35 mouse cellular contexts compared by ENCODE assay signal in the genomic region with DNA sequence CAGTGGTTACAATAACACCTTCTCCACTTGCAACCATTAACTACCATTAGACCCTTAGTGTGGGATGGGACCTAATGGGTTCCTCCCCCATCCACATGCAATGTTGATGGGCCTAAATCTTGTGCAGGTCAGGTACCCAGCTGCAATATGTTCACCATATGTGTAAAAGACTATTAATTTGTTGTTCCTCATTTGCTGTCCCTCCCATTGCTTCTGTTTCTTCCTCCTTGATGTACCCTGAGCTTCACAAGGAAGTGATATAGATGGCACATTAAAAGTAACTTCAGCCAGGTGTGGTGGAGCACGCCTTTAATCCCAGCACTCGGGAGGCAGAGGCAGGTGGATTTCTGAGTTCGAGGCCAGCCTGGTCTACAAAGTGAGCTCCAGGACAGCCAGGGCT. TPM values are rescaled to one million over a fixed set of nuclear protein-coding genes. Genes with fewer than 3 reads are reported as not detected.
"Had no signal": no experiment of that assay in that cellular context is flagged by ENCODE, and none has a peak within 500 bp of the region (broad histone marks: within the 10 kb centered on the region; RNA-seq: fewer than 3 reads in every experiment).

No protein-coding gene starts in this region.

- H3K27me3 ChIP-seq: limb, embryonic 12.5 days; limb, embryonic 13.5 days; limb, embryonic 15.5 days; lung, embryonic 15.5 days; midbrain, embryonic 12.5 days; midbrain, embryonic 13.5 days; midbrain, embryonic 15.5 days; neural tube, embryonic 12.5 days; neural tube, embryonic 13.5 days had no signal

- H3K4me1 ChIP-seq: limb, embryonic 10.5 days; limb, embryonic 12.5 days; limb, embryonic 13.5 days; limb, embryonic 15.5 days; liver, embryonic 12.5 days; liver, embryonic 13.5 days; liver, embryonic 15.5 days; lung, embryonic 15.5 days; midbrain, embryonic 12.5 days; midbrain, embryonic 13.5 days; midbrain, embryonic 15.5 days; neural tube, embryonic 12.5 days; neural tube, embryonic 13.5 days had no signal

- H3K4me3 ChIP-seq: limb, embryonic 10.5 days; limb, embryonic 12.5 days; limb, embryonic 13.5 days; limb, embryonic 15.5 days; liver, embryonic 12.5 days; liver, embryonic 13.5 days; liver, embryonic 15.5 days; lung, embryonic 15.5 days; megakaryocyte, embryonic 14.5 days; midbrain, embryonic 10.5 days; midbrain, embryonic 12.5 days; midbrain, embryonic 13.5 days; midbrain, embryonic 15.5 days; myocyte; neural tube, embryonic 12.5 days; neural tube, embryonic 13.5 days had no signal

- ATAC-seq: liver, embryonic 12.5 days; liver, postnatal 0 days; lung, postnatal 0 days; midbrain, embryonic 13.5 days; midbrain, embryonic 15.5 days; midbrain, embryonic 16.5 days had no signal

- DNase-seq: left cerebral cortex, postnatal 4 days; liver; liver, embryonic 13.5 days; liver, postnatal 0 days; lung, adult 18-20 months; lung, adult 2 months; lung, embryonic 14.5 days; lung, postnatal 10 days; lung, postnatal 14 days; lung, postnatal 36 days; lung, postnatal 4 days; midbrain, embryonic 14.5 days had no signal

- H3K9me3 ChIP-seq: limb, embryonic 10.5 days; limb, embryonic 12.5 days; limb, embryonic 13.5 days; limb, embryonic 15.5 days; liver, embryonic 12.5 days; liver, embryonic 13.5 days; liver, embryonic 15.5 days; lung, embryonic 15.5 days; midbrain, embryonic 10.5 days; midbrain, embryonic 12.5 days; midbrain, embryonic 13.5 days; midbrain, embryonic 15.5 days; neural tube, embryonic 12.5 days; neural tube, embryonic 13.5 days had no signal

- H3K4me2 ChIP-seq: limb, embryonic 12.5 days; limb, embryonic 13.5 days; limb, embryonic 15.5 days; liver, embryonic 11.5 days; liver, embryonic 12.5 days; liver, embryonic 13.5 days; liver, embryonic 15.5 days; lung, embryonic 14.5 days; lung, embryonic 15.5 days; midbrain, embryonic 11.5 days; midbrain, embryonic 12.5 days; midbrain, embryonic 13.5 days; midbrain, embryonic 15.5 days; neural tube, embryonic 12.5 days; neural tube, embryonic 13.5 days had no signal

- H3K36me3 ChIP-seq: limb, embryonic 10.5 days; limb, embryonic 12.5 days; limb, embryonic 13.5 days; limb, embryonic 15.5 days; liver, embryonic 12.5 days; liver, embryonic 13.5 days; liver, embryonic 15.5 days; lung, embryonic 15.5 days; midbrain, embryonic 10.5 days; midbrain, embryonic 12.5 days; midbrain, embryonic 13.5 days; midbrain, embryonic 15.5 days; neural tube, embryonic 12.5 days; neural tube, embryonic 13.5 days had no signal

- H3K9ac ChIP-seq: limb, embryonic 12.5 days; limb, embryonic 13.5 days; limb, embryonic 15.5 days; liver, embryonic 12.5 days; liver, embryonic 13.5 days; liver, embryonic 14.5 days; liver, embryonic 15.5 days; liver, postnatal 0 days; lung, embryonic 14.5 days; lung, embryonic 15.5 days; midbrain, embryonic 12.5 days; midbrain, embryonic 13.5 days; midbrain, embryonic 15.5 days; neural tube, embryonic 12.5 days; neural tube, embryonic 13.5 days had no signal

- H3K27ac ChIP-seq: limb, embryonic 10.5 days; limb, embryonic 12.5 days; limb, embryonic 13.5 days; limb, embryonic 15.5 days; liver, embryonic 12.5 days; liver, embryonic 13.5 days; liver, embryonic 14.5 days; liver, embryonic 15.5 days; lung, embryonic 15.5 days; macrophage; midbrain, embryonic 10.5 days; midbrain, embryonic 12.5 days; midbrain, embryonic 13.5 days; midbrain, embryonic 15.5 days; neural tube, embryonic 12.5 days; neural tube, embryonic 13.5 days had no signal

RNA-seq across cellular contexts. Expression of a gene that starts 9.5 kb away (rescaled TPM):
- total RNA-seq: megakaryocyte-erythroid progenitor cell, adult 5-6 weeks; monocyte, adult 5-6 weeks had no signal
